Mouse (Mus musculus): ENCODE measurements around the gene Med12l. TPM values are rescaled to one million over a fixed set of nuclear protein-coding genes. Genes with fewer than 3 reads are reported as not detected.
A peak's percentile ranks its signal among the peaks of the same experiment; 100 is the strongest.
"Not testable (repeated sequence)": the region's sequence is repeated elsewhere in the genome, so short reads cannot be mapped to it uniquely, and the experiment has no call there.

The Med12l gene
- total and polyA plus RNA-seq, 2 experiments from 2014 or later: 1.2 to 7.1 TPM

GRCm38 (mm10) chr3:59135911-59136653 lies 130.5 kb downstream of the Med12l start:
- Histone ChIP-seq H3K4me2 (ENCODE audit: low read depth, low read length) (no peak overlapping the region), H3K4me3 (ENCODE audit: low read depth, low read length) (no peak overlapping the region), H3K9me3 (replicated peaks; ENCODE audit: control insufficient read depth, low read length) (no peaks in the 10 kb centered on the region), H3K4me1 (ENCODE audit: control insufficient read depth, insufficient read depth) (peaks cover 5% of the 10 kb centered on the region; the same call in 1 of the 2 replicates), H3K36me3 (replicated peaks; ENCODE audit: control insufficient read depth, insufficient read depth, low read length) (no peaks in the 10 kb centered on the region), H3K27me3 (ENCODE audit: control insufficient read depth, insufficient read depth, low read length) (no peaks in the 10 kb centered on the region), H3K27ac (ENCODE audit: low read depth) (no peak overlapping the region), H3K9ac (replicated peaks; ENCODE audit: low read depth, low read length) (no peak overlapping the region)
- TF ChIP-seq CTCF (IDR thresholded peaks at IDR 0.05; ENCODE audit: low read depth) (no peak), EP300 (IDR thresholded peaks at IDR 0.05; ENCODE audit: low read depth) (no peak)
- DNase-seq (ENCODE audit: low spot score): no peak
- ATAC-seq (ENCODE audit: insufficient read depth, low read depth): no peak
- WGBS: 76% methylated on average over 5 of the region's 5 CpGs

- 66% methylated on average over 12 of the region's 12 CpGs for WGBS
- TF ChIP-seq EP300 (IDR thresholded peaks at IDR 0.05; ENCODE audit: low read depth) (no peak), CTCF (IDR thresholded peaks at IDR 0.05; ENCODE audit: low read depth) (no peak)
- no peak overlapping the region for H3K4me2 ChIP-seq (ENCODE audit: low read depth, low read length)
- H3K4me1 ChIP-seq (ENCODE audit: control insufficient read depth, insufficient read depth): peaks cover 9% of the 10 kb centered on the region; the same call in 1 of the 2 replicates
- no peak overlapping the region for H3K4me3 ChIP-seq (ENCODE audit: low read depth, low read length)
- H3K27ac ChIP-seq (ENCODE audit: low read depth): no peak overlapping the region
- 0 out of 2 replicates have a peak, but pooled peaks have one; percentile 14 for ATAC-seq (ENCODE audit: insufficient read depth, low read depth)
- no peaks in the 10 kb centered on the region for H3K9me3 ChIP-seq (replicated peaks; ENCODE audit: control insufficient read depth, low read length)
- no peaks in the 10 kb centered on the region for H3K36me3 ChIP-seq (replicated peaks; ENCODE audit: control insufficient read depth, insufficient read depth, low read length)
- no peak for DNase-seq (ENCODE audit: low spot score)
- no peaks in the 10 kb centered on the region for H3K27me3 ChIP-seq (ENCODE audit: control insufficient read depth, insufficient read depth, low read length)
- no peak overlapping the region for H3K9ac ChIP-seq (replicated peaks; ENCODE audit: low read depth, low read length)
Measured at GRCm38 (mm10) chr3:59138946-59139468, 133.4 kb downstream of the Med12l start.

DNA sequence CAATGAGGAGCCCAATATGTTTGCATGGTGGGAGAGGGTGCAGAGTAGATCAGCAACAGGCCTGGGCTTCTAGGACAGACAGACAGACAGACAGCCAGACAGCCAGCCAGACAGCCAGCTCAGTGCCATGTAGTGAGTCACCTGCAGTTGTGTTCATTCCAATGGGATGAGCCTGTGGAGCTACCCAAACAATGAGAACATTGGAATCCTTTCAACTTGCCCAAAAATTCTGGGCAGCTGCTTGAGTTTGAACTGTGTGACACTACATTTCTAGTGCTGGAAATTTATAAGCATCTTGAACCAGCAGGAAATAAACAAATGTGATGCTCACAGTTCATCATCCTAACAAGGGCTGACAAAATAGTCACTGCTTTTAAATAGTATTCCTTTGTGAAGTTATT lies 134.0 kb downstream of the Med12l start:
- Histone ChIP-seq H3K27me3 (ENCODE audit: control insufficient read depth, insufficient read depth, low read length) (no peaks in the 10 kb centered on the region), H3K4me1 (ENCODE audit: control insufficient read depth, insufficient read depth) (peaks cover 9% of the 10 kb centered on the region; the same call in 1 of the 2 replicates), H3K27ac (ENCODE audit: low read depth) (no peak overlapping the region), H3K9me3 (replicated peaks; ENCODE audit: control insufficient read depth, low read length) (no peaks in the 10 kb centered on the region), H3K4me3 (ENCODE audit: low read depth, low read length) (no peak overlapping the region), H3K4me2 (ENCODE audit: low read depth, low read length) (no peak overlapping the region), H3K9ac (replicated peaks; ENCODE audit: low read depth, low read length) (no peak overlapping the region), H3K36me3 (replicated peaks; ENCODE audit: control insufficient read depth, insufficient read depth, low read length) (no peaks in the 10 kb centered on the region)
- no peak for TF ChIP-seq CTCF (IDR thresholded peaks at IDR 0.05; ENCODE audit: low read depth)
- ATAC-seq (ENCODE audit: insufficient read depth, low read depth) (no peak), DNase-seq (ENCODE audit: low spot score) (no peak)

GRCm38 (mm10) chr3:59140115-59140514 lies 134.5 kb downstream of the Med12l start:
- no peak overlapping the region for H3K27ac ChIP-seq (ENCODE audit: low read depth)
- H3K4me2 ChIP-seq (ENCODE audit: low read depth, low read length): no peak overlapping the region
- H3K4me3 ChIP-seq (ENCODE audit: low read depth, low read length): no peak overlapping the region
- no peaks in the 10 kb centered on the region for H3K36me3 ChIP-seq (replicated peaks; ENCODE audit: control insufficient read depth, insufficient read depth, low read length)
- no peak for TF ChIP-seq EP300 (IDR thresholded peaks at IDR 0.05; ENCODE audit: low read depth)
- TF ChIP-seq CTCF (IDR thresholded peaks at IDR 0.05; ENCODE audit: low read depth): no peak
- 85% methylated on average over 2 of the region's 2 CpGs for WGBS
- no peaks in the 10 kb centered on the region for H3K9me3 ChIP-seq (replicated peaks; ENCODE audit: control insufficient read depth, low read length)
- H3K4me1 ChIP-seq (ENCODE audit: control insufficient read depth, insufficient read depth): peaks cover 9% of the 10 kb centered on the region; the same call in 1 of the 2 replicates
- DNase-seq (ENCODE audit: low spot score): no peak
- ATAC-seq (ENCODE audit: insufficient read depth, low read depth): no peak
- no peak overlapping the region for H3K9ac ChIP-seq (replicated peaks; ENCODE audit: low read depth, low read length)
- no peaks in the 10 kb centered on the region for H3K27me3 ChIP-seq (ENCODE audit: control insufficient read depth, insufficient read depth, low read length)

- ATAC-seq (ENCODE audit: insufficient read depth, low read depth); DNase-seq (ENCODE audit: low spot score); H3K27ac ChIP-seq (ENCODE audit: low read depth); H3K4me2 ChIP-seq (ENCODE audit: low read depth, low read length); H3K4me3 ChIP-seq (ENCODE audit: low read depth, low read length); H3K36me3 ChIP-seq (replicated peaks; ENCODE audit: control insufficient read depth, insufficient read depth, low read length); H3K9me3 ChIP-seq (replicated peaks; ENCODE audit: control insufficient read depth, low read length); H3K4me1 ChIP-seq (ENCODE audit: control insufficient read depth, insufficient read depth); H3K27me3 ChIP-seq (ENCODE audit: control insufficient read depth, insufficient read depth, low read length); H3K9ac ChIP-seq (replicated peaks; ENCODE audit: low read depth, low read length): not testable (repeated sequence)
- WGBS: 77% methylated on average over 4 of the region's 4 CpGs
Measured at GRCm38 (mm10) chr3:59140941-59141340, 135.3 kb downstream of the Med12l start.
